Mouse (Mus musculus) spleen, postnatal 10 days (tissue): ENCODE results near the gene Gnpnat1.
"Not testable (repeated sequence)": the region's sequence is repeated elsewhere in the genome, so short reads cannot be mapped to it uniquely, and the experiment has no call there.

Experiments
- DNase-seq, 2 experiments: peaks; one replicate each; pipeline ENCODE4 v3.0.0; 2021 to 2022; ENCODE audit warnings: low spot score in 2 of 2

Gene Gnpnat1

DNA sequence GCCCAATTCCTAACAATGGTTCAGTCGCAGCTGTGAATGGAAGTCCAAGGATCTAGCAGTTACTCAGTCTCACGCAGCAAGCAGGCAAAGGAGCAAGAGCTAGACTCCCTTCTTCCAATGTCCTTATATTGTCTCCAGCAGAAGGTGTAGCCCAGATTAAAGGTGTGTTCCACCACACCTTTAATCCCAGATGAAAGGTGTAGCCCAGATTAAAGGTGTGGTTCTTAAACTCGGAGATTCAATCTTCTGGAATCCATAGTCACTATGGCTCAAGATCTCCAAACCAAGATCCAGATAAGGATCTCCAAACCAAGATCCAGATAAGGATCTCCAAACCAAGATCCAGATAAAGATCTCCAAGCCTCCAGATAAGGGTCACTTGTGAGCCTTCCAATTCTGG is at the start of gene Gnpnat1:
Gene Gnpnat1, minus strand, starts transcription at position 101 of the 400 bp plus-strand sequence.
- not testable (repeated sequence) for DNase-seq

- DNase-seq, result no peak
These were observed 49.0 kb upstream of the Gnpnat1 start for GRCm38 (mm10) chr14:45453538-45454233.

- DNase-seq, result no peak
These were observed 48.3 kb upstream of the Gnpnat1 start for GRCm38 (mm10) chr14:45452861-45453512.

- no peak for DNase-seq
These were observed 47.4 kb upstream of the Gnpnat1 start for GRCm38 (mm10) chr14:45452148-45452547.

GRCm38 (mm10) chr14:45451090-45451489 is 46.4 kb upstream of the Gnpnat1 start:
- DNase-seq, result no peak

GRCm38 (mm10) chr14:45446777-45447176 is 42.1 kb upstream of the Gnpnat1 start:
- DNase-seq, result no peak

- no peak for DNase-seq
These were observed 40.7 kb upstream of the Gnpnat1 start for GRCm38 (mm10) chr14:45445445-45445844.

- no peak for DNase-seq
These were observed 40.2 kb upstream of the Gnpnat1 start for GRCm38 (mm10) chr14:45444870-45445269.

GRCm38 (mm10) chr14:45442781-45443560 is 38.3 kb upstream of the Gnpnat1 start:
- no peak for DNase-seq

DNA sequence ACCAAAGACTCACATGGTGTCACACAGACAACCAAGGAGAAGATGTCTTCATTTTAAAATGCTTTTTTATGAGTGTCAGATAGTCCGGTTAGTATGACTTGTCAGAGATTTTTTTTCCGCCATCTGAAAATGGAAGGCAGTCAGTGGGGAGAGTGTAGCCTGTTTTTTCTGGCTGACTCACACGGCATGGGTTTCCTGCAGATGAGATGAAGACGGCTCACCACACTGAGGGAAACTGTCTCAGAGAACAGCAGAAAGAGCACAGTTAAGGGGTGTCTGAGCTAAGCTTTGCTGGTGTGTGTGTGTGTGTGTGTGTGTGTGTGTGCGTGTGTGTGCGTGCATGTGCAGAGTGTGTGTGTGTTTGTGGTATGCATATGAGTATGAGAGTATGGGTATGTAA is 36.6 kb upstream of the Gnpnat1 start:
- no peak for DNase-seq

- DNase-seq, result no peak
These were observed 34.7 kb upstream of the Gnpnat1 start for GRCm38 (mm10) chr14:45439387-45439786.

DNA sequence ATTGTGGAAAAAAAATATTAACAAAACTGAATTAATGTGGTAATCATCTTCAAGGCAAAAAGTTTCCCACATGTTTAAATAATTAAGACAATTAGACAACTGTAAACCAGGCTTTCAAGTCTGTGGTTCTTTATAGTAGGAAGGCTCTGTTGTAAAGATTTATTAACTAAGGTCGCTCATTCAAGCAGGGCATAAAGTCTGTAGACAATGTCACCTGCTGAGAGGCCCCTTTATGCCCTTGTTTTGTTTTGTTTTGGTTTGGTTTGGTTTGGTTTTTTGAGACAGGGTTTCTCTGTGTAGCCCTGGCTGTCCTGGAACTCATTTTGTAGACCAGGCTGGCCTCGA is 34.2 kb upstream of the Gnpnat1 start:
- no peak for DNase-seq

DNA sequence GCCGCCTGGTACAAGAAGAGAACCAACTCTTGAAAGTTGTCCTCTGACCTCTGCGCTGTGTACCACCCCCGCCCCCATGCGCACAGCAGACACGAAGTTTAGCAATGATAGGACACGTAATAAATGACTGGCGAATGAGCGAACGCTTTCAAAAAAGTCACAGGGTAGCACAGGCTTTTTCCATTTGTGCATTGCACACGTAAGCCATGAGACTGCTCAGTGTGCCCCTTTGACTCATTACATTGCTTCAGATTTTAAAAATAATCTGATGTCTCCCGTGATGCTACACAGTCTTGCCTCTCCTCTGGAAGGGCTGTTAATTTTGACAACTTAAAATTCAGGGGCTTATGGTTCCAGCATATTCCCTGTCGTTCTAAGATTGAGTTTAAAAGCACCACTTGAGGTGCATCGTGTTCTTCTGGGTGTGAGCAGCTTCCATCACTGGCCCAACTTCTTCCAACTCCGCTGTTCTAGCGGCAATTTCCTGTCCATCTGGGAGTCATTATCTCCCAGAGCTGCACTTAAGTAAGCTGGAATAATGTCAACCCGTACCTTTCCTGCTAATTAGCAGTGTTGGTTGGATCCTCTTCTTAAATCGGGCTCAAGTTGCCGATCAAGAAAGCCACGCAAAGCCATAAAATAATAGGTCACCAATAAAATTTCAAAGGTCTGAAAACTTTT is 33.7 kb upstream of the Gnpnat1 start:
- no peak for DNase-seq

DNA sequence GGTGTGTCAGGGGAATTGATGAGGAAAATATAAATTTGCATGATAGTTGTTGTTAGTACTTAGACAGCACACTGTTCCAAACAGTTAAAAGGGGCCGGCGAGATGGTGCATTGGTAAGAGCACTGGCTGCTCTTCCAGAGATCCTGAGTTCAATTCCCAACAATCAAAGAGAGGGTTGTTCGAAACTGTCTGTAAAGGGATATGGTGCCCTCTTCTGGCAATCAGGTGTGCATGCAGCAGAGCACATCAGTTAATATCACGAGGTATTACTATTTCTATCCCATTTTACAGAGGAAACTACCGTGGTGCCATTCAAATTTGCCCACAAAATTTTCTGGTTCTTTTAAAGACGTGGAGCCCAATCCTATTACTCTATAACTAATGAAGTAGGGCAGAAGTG is 29.5 kb upstream of the Gnpnat1 start:
- DNase-seq, result no peak

DNA sequence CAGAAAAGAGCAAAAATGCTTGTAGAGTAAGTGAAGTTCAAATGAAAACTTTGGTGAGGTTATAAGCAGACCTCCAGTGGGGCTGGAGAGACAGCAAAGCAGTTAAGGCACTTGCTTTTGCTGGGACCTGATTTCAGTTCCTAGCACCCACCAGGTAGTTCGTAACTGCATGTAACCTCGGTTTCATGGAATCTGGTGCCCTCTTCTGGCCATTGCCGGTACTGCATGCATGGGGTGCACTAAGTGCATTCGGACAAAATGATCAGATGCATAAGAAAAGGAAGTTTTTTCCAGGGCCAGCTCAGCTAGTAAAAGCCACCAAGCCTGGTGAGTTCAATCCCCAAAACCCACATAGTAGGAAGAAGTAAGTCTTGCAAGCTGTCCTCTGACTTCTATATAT is 27.3 kb upstream of the Gnpnat1 start:
- DNase-seq, result peak; percentile 22 to 41

DNA sequence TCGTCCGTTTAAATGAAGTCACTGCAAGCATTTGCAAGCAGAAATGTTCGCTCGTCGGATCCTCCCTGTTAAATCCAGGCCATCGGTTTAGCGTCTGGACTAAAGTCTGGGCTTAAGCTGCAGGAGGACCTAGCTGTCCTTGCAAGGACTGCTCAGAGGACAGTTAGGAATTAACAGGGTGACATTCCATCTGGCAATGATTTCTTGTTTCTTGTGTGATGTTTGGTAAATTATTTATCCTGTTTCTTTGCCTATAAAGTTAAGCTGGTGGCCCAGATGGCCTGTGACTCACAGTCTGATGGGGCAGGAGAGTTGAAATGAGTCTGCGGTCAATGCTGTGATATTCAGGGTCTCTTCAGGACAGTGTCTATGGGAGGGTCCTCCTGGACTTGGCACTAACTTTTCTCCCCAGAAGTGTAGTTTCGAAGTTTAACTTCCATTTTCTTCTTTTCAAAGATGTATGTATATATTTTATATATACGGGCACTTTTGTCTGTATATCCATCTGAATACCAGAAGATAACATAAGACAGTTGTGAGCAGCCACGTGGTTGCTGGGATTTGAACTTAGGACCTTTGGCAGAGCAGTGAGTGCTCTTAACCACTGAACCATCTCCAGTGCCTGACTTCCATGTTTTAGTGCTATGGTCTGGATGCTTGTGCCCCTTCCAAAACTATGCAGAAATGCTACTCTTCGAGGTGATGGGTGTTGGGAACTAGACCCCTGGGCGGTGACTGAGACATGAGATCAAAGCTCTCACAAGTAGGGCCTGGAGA is 25.5 kb upstream of the Gnpnat1 start:
- DNase-seq, result no peak

- DNase-seq, result peak in 1 of 2 experiments; percentile 16
These were observed 18.5 kb upstream of the Gnpnat1 start for GRCm38 (mm10) chr14:45423220-45423619.

GRCm38 (mm10) chr14:45422371-45422770 is 17.7 kb upstream of the Gnpnat1 start:
- DNase-seq, result no peak

DNA sequence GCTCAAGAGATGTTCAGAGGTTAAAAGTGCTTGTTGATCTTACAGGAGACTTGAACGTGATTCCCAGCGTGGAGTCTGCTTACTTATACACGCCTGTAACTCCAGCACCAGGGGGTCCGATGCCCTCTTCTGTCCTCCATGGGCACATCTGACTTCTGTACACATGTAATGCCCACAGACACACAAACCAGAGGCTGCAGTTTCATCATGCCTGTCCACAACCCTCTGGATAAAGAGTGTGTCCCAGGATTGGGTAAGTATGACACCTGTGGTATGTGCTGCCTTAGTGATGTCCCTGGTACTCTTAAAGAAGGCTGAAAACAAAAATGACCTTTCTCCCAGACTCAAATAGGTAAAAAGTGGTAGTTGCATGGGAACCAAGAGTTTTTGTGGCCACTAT is 14.6 kb upstream of the Gnpnat1 start:
- no peak for DNase-seq

- DNase-seq, result no peak
These were observed 13.8 kb upstream of the Gnpnat1 start for GRCm38 (mm10) chr14:45418553-45418952.

DNA sequence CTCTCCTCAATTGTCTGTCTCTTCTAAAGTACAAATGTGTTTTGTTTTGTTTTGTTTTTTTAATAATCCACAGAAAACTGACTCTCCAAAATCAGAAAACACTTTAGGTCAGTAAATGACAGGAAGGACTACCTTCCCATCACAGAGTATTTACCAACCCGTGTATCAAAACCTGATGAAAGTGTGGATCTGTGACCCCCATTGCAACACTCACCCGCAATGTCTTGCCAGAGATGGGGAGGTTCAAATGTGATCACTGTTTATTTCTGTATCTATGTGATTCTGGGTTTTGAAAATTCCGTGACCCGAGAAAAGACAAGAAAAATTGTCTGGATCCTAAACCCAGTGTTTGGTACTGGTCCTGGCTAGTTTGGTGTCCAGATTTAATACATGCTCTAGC is 11.6 kb upstream of the Gnpnat1 start:
- DNase-seq, result no peak
